Mouse (Mus musculus) hindbrain, embryonic 11.5 days (tissue): ENCODE results near the gene Hist1h2ba. TPM values are rescaled to one million over a fixed set of nuclear protein-coding genes. Genes with fewer than 3 reads are reported as not detected.
A peak's percentile ranks its signal among the peaks of the same experiment; 100 is the strongest.

Experiments
- ATAC-seq: fragments of 200-750 bp; cut with Nextera tagmentation; 2 replicates; pipeline ENCODE4 v1.8.0; 2017; ENCODE audit warnings: mild to moderate bottlenecking, moderate TSS enrichment, moderate library complexity; ENCODE audit not compliant: low FRiP score
- DNase-seq: peaks from one replicate; pipeline ENCODE4 v3.0.0-alpha.2; 2015; ENCODE audit warnings: low spot score
- H3K27ac ChIP-seq: fragments of 300-500 bp; sonication (generic); 2 replicates; pipeline ENCODE4 v1.5.1; 2014; ENCODE audit warnings: mild to moderate bottlenecking, low read depth, low read length
- H3K27me3 ChIP-seq: fragments of 300-500 bp; sonication (generic); 2 replicates; pipeline ENCODE4 v1.6.1; 2014; ENCODE audit warnings: mild to moderate bottlenecking, low read length, moderate library complexity, mixed read lengths; ENCODE audit not compliant: control insufficient read depth, insufficient read depth
- H3K36me3 ChIP-seq: fragments of 300-500 bp; sonication (generic); 2 replicates; pipeline ENCODE4 v1.6.1; 2014; ENCODE audit warnings: mild to moderate bottlenecking, low read length, moderate library complexity, mixed read lengths; ENCODE audit not compliant: control insufficient read depth, insufficient read depth
- H3K4me1 ChIP-seq: fragments of 300-500 bp; sonication (generic); replicated peaks from 2 replicates; pipeline ENCODE4 v1.6.1; 2014; ENCODE audit warnings: low read length, mixed read lengths; ENCODE audit not compliant: control insufficient read depth, insufficient read depth
- H3K4me2 ChIP-seq: fragments of 300-500 bp; sonication (generic); replicated peaks from 2 replicates; pipeline ENCODE4 v1.6.1; 2014; ENCODE audit warnings: mild to moderate bottlenecking, low read depth, low read length
- H3K4me3 ChIP-seq: fragments of 300-500 bp; sonication (generic); 2 replicates; pipeline ENCODE4 v1.5.1; 2014; ENCODE audit warnings: low read depth, low read length
- H3K9ac ChIP-seq: fragments of 300-500 bp; sonication (generic); 2 replicates; pipeline ENCODE4 v1.6.1; 2014; ENCODE audit warnings: low read depth, low read length
- H3K9me3 ChIP-seq: fragments of 300-500 bp; sonication (generic); 2 replicates; pipeline ENCODE4 v1.6.1; 2016; ENCODE audit warnings: low read length; ENCODE audit not compliant: control insufficient read depth
- WGBS: fragments of 180-500 bp; shearing (Covaris S2); extraction: QIAGEN DNeasy Blood & Tissue Kit; methylation state at CpG from one replicate; pipeline ENCODE4 v1.1.7; 2014; 5-methylcytosine and 5-hydroxymethylcytosine counted together
- polyA plus RNA-seq: library from polyadenylated mRNA; unstranded; fragments of >200 nt; fragmentation: Nextera tagmentation; extraction: Ambion mirVana; gene quantifications from 2 replicates; pipeline ENCODE4 v1.2.1, GENCODE M21; 2014

Hist1h2ba gene
- not detected in 2 replicates for polyA plus RNA-seq

DNA sequence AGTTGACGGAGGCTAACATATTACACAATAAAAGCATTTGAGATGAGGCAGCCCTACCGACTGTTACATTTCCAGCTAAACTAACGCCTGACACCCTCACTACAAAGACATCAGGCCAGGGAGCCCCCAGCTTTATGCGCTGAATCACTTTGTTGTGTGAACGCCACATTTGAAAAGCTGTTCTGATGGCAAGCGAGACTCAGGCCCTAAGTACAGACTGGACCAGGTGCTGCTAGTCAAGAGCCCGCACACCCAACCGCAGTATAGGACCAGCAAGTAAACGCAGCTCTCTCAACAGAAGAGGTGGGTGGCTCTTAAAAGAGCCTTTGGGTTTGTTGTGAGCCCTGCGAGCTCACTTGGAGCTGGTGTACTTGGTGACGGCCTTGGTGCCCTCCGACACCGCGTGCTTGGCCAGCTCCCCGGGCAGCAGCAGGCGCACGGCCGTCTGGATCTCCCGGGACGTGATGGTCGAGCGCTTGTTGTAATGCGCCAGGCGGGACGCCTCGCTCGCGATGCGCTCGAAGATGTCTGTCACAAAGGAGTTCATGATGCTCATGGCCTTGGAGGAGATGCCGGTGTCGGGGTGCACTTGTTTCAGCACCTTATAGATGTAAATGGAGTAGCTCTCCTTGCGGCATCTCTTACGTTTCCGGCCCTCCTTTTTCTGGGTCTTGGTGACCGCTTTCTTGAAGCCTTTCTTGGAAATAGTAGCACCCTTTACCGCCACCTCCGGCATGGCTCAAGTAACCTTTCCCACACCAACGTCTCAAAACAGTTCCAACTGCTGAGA is at the start of gene Hist1h2ba:
Gene Hist1h2ba, minus strand, starts transcription at position 736 of the 790 bp plus-strand sequence.
- Histone ChIP-seq H3K27ac (no peak within 1 kb of the TSS), H3K4me3 (no peak within 1 kb of the TSS), H3K4me2 (no peak within 1 kb of the TSS), H3K4me1 (no peaks in the 10 kb centered on the region), H3K27me3 (no peaks in the 10 kb centered on the region), H3K9ac (no peak within 1 kb of the TSS), H3K9me3 (no peaks in the 10 kb centered on the region), H3K36me3 (no peaks in the 10 kb centered on the region)
- no peak for DNase-seq
- no peak for ATAC-seq
- WGBS: 93% methylated on average over 31 of the region's 39 CpGs

- H3K27me3 ChIP-seq: no peaks in the 10 kb centered on the region
- no peaks in the 10 kb centered on the region for H3K4me1 ChIP-seq
- H3K36me3 ChIP-seq: no peaks in the 10 kb centered on the region
- no peak overlapping the region for H3K4me3 ChIP-seq
- WGBS: 71% methylated on average over 5 of the region's 5 CpGs
- ATAC-seq: no peak
- DNase-seq: no peak
- H3K9ac ChIP-seq: no peak overlapping the region
- H3K27ac ChIP-seq: no peak overlapping the region
- H3K9me3 ChIP-seq: no peaks in the 10 kb centered on the region
- no peak overlapping the region for H3K4me2 ChIP-seq
Observed at GRCm38 (mm10) chr13:23972271-23972670, 38.3 kb upstream of the Hist1h2ba start.

DNA sequence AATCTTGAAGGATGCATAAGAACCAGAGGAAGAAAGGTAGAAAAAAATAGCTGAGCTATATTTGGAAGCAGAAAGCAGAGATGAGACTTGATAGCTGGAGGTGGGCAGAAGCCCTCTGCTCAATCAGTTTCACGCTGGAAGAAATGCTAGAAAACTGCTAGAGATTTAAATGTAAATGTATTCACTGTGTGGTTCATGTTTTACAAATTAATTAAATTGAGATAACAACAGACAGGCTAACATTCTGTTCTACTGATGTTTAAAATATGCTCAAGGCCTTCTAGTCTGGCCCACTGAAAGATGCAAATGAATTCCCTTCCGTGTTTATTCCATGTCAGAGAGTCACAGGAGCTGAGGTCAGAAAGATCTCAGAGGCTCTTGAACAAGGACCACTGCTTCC is 37.9 kb upstream of the Hist1h2ba start:
- no peaks in the 10 kb centered on the region for H3K4me1 ChIP-seq
- WGBS: 73% methylated on average over 2 of the region's 2 CpGs
- ATAC-seq (no peak), DNase-seq (no peak)
- no peaks in the 10 kb centered on the region for H3K9me3 ChIP-seq
- no peaks in the 10 kb centered on the region for H3K27me3 ChIP-seq
- H3K9ac ChIP-seq: no peak overlapping the region
- no peak overlapping the region for H3K27ac ChIP-seq
- no peaks in the 10 kb centered on the region for H3K36me3 ChIP-seq
- H3K4me3 ChIP-seq: no peak overlapping the region
- H3K4me2 ChIP-seq: no peak overlapping the region

DNA sequence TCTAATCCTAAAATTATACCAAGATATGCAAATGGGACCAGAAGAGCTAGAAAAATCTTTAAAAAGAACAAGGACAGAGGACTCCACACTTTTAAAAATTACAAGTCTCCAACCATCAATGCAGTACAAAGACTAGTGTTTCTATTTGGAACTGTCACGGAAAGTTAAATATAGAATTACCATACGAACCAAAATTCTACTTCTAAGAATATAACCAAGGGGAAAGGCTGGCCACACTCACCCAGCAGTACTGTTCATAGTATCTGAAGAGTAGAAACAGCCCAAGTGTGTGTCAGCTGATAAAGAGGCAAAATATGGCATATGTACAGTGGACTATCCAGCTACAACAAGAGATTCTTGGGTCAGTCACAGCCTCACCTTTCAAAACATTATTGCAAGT is 31.0 kb upstream of the Hist1h2ba start:
- 87% methylated on average over 2 of the region's 2 CpGs for WGBS
- no peaks in the 10 kb centered on the region for H3K36me3 ChIP-seq

DNA sequence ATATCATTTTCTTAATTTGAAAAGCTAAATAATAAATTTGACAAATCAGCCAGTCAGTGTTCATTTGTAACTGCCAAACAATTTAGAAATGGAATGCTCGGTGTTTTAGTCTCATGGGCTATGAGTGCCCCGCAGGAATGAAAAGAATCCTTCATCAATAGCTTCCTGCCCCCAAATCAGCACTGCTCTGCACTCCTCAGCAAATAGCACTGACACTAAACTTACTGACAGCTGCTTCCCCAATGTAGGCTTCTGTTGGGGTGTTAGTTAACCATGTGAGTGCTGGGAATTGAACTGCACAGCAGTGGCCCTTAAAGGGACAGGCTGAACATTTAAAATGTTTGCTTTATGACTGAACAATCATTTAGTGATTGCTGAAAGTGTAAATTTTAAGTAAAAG is 25.8 kb upstream of the Hist1h2ba start:
- Histone ChIP-seq H3K27me3 (no peaks in the 10 kb centered on the region), H3K27ac (no peak overlapping the region), H3K36me3 (no peaks in the 10 kb centered on the region), H3K9me3 (no peaks in the 10 kb centered on the region), H3K4me1 (no peaks in the 10 kb centered on the region), H3K9ac (no peak overlapping the region), H3K4me3 (no peak overlapping the region), H3K4me2 (no peak overlapping the region)
- ATAC-seq (no peak), DNase-seq (no peak)
- WGBS: 29% methylated on average over 2 of the region's 2 CpGs

More for the DNA sequence above, 31.0 kb upstream of the Hist1h2ba start:
- no peak overlapping the region for H3K27ac ChIP-seq
- no peaks in the 10 kb centered on the region for H3K27me3 ChIP-seq
- H3K4me3 ChIP-seq: no peak overlapping the region
- DNase-seq: no peak
- no peaks in the 10 kb centered on the region for H3K4me1 ChIP-seq
- H3K9ac ChIP-seq: no peak overlapping the region
- H3K9me3 ChIP-seq: no peaks in the 10 kb centered on the region
- H3K4me2 ChIP-seq: no peak overlapping the region
- ATAC-seq: no peak

DNA sequence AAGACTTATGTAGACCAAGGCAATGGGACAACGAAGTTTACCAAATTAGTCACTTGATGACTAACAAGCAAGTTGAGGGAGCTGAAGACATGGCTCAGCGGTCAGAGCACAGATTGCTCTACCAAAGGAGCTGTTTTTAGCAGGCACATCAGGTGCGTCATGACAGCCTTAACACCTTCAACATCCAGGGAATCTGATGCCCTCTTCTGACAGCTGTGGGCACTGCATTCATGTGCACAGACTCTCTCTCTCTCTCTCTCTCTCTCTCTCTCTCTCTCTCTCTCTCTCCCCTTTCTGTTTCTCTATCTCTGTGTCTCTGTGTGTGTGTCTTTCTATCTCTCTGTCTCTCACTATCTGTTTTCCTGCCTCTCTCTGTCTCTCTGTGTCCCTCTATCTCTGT is 17.0 kb upstream of the Hist1h2ba start:
- Histone ChIP-seq H3K9ac (no peak overlapping the region), H3K27ac (no peak overlapping the region), H3K9me3 (no peaks in the 10 kb centered on the region), H3K27me3 (no peaks in the 10 kb centered on the region), H3K4me2 (no peak overlapping the region), H3K36me3 (no peaks in the 10 kb centered on the region), H3K4me3 (no peak overlapping the region), H3K4me1 (no peaks in the 10 kb centered on the region)
- DNase-seq (no peak), ATAC-seq (no peak)
- 74% methylated on average over 3 of the region's 3 CpGs for WGBS

- H3K36me3 ChIP-seq: no peaks in the 10 kb centered on the region
- no peaks in the 10 kb centered on the region for H3K4me1 ChIP-seq
- H3K9me3 ChIP-seq: no peaks in the 10 kb centered on the region
- no peaks in the 10 kb centered on the region for H3K27me3 ChIP-seq
- H3K4me2 ChIP-seq: no peak overlapping the region
- DNase-seq (peak; percentile 60), ATAC-seq (peak; percentile 76)
- H3K4me3 ChIP-seq: no peak overlapping the region
- H3K27ac ChIP-seq: no peak overlapping the region; the same call in 1 of the 2 replicates
- WGBS: 50% methylated on average over 14 of the region's 14 CpGs
- no peak overlapping the region for H3K9ac ChIP-seq
Observed at GRCm38 (mm10) chr13:23949484-23950246, 15.7 kb upstream of the Hist1h2ba start.

GRCm38 (mm10) chr13:23946254-23946653 is 12.3 kb upstream of the Hist1h2ba start:
- no peaks in the 10 kb centered on the region for H3K4me1 ChIP-seq
- DNase-seq (no peak), ATAC-seq (no peak)
- H3K36me3 ChIP-seq: no peaks in the 10 kb centered on the region
- H3K27me3 ChIP-seq: no peaks in the 10 kb centered on the region
- H3K9me3 ChIP-seq: no peaks in the 10 kb centered on the region
- H3K4me3 ChIP-seq: no peak overlapping the region
- H3K9ac ChIP-seq: no peak overlapping the region
- 44% methylated on average over 2 of the region's 2 CpGs for WGBS
- H3K27ac ChIP-seq: no peak overlapping the region
- H3K4me2 ChIP-seq: no peak overlapping the region
